Mouse (Mus musculus) neural tube, embryonic 11.5 days (tissue): ENCODE results near the gene Cenpl. TPM values are rescaled to one million over a fixed set of nuclear protein-coding genes. Genes with fewer than 3 reads are reported as not detected.

ENCODE experiments used
- ATAC-seq: fragments of 200-750 bp; cut with Nextera tagmentation; 2 replicates; pipeline ENCODE4 v1.8.0; 2017; ENCODE audit warnings: moderate number of reproducible peaks, mild to moderate bottlenecking, moderate TSS enrichment, moderate library complexity; ENCODE audit not compliant: insufficient read depth, low FRiP score, low TSS enrichment
- DNase-seq: peaks from one replicate; pipeline ENCODE4 v3.0.0-alpha.2; 2015; ENCODE audit warnings: low spot score
- H3K27ac ChIP-seq: fragments of 300-500 bp; sonication (generic); 2 replicates; pipeline ENCODE4 v1.5.1; 2014; ENCODE audit warnings: low read depth, mild to moderate bottlenecking, low read length
- H3K27me3 ChIP-seq: fragments of 300-500 bp; sonication (generic); 2 replicates; pipeline ENCODE4 v1.6.1; 2014; ENCODE audit warnings: mild to moderate bottlenecking, low read length, mixed read lengths; ENCODE audit not compliant: control insufficient read depth, insufficient read depth
- H3K36me3 ChIP-seq: fragments of 300-500 bp; sonication (generic); 2 replicates; pipeline ENCODE4 v1.6.1; 2014; ENCODE audit warnings: mild to moderate bottlenecking, low read length, moderate library complexity, mixed read lengths; ENCODE audit not compliant: control insufficient read depth, insufficient read depth
- H3K4me1 ChIP-seq: fragments of 300-500 bp; sonication (generic); 2 replicates; pipeline ENCODE4 v1.6.1; 2014; ENCODE audit warnings: low read length, mixed read lengths; ENCODE audit not compliant: control insufficient read depth, insufficient read depth
- H3K4me2 ChIP-seq: fragments of 300-500 bp; sonication (generic); 2 replicates; pipeline ENCODE4 v1.6.1; 2014; ENCODE audit warnings: low read depth, mild to moderate bottlenecking, moderate library complexity
- H3K4me3 ChIP-seq: fragments of 300-500 bp; sonication (generic); 2 replicates; pipeline ENCODE4 v1.5.1; 2014; ENCODE audit warnings: low read depth, low read length
- H3K9ac ChIP-seq: fragments of 300-500 bp; sonication (generic); 2 replicates; pipeline ENCODE4 v1.6.1; 2014; ENCODE audit warnings: mild to moderate bottlenecking, low read length
- H3K9me3 ChIP-seq: fragments of 300-500 bp; sonication (generic); 2 replicates; pipeline ENCODE4 v1.6.1; 2016; ENCODE audit warnings: low read length; ENCODE audit not compliant: control insufficient read depth
- WGBS: fragments of 180-500 bp; shearing (Covaris S2); extraction: QIAGEN DNeasy Blood & Tissue Kit; methylation state at CpG from one replicate; pipeline ENCODE4 v1.1.7; 2014; 5-methylcytosine and 5-hydroxymethylcytosine counted together
- polyA plus RNA-seq: library from polyadenylated mRNA; unstranded; fragments of >200 nt; fragmentation: Nextera tagmentation; extraction: Ambion mirVana; gene quantifications from 2 replicates; pipeline ENCODE4 v1.2.1, GENCODE M21; 2014

Cenpl gene
- polyA plus RNA-seq, 1 experiment from 2014 or later = 37.8 TPM

- under 1% methylated on average over 58 of the region's 76 CpGs for WGBS
- peaks cover 7% of the 10 kb centered on the region for H3K4me1 ChIP-seq
- ATAC-seq (peak; percentile 93), DNase-seq (peak; percentile 100)
- H3K4me2 ChIP-seq = peak within 1 kb of the TSS; percentile 68
- H3K36me3 ChIP-seq = peaks cover 6% of the 10 kb centered on the region
- H3K4me3 ChIP-seq = peak within 1 kb of the TSS; percentile 76
- H3K9me3 ChIP-seq = no peaks in the 10 kb centered on the region
- peak within 1 kb of the TSS; percentile 78 for H3K27ac ChIP-seq
- H3K27me3 ChIP-seq = no peaks in the 10 kb centered on the region
- peak within 1 kb of the TSS; percentile 91 for H3K9ac ChIP-seq
Measured at GRCm38 (mm10) chr1:161034435-161035280, 35.9 kb upstream of the Cenpl start, which contains the start of gene Zbtb37. Gene Zbtb37, minus strand, starts transcription at chr1:161034849.

GRCm38 (mm10) chr1:161035281-161035785, 35.2 kb upstream of the Cenpl start:
- H3K4me3 ChIP-seq = peak overlapping the region; percentile 76
- H3K9me3 ChIP-seq = no peaks in the 10 kb centered on the region
- peak overlapping the region; percentile 91 for H3K9ac ChIP-seq
- peak; percentile 24 for ATAC-seq
- H3K36me3 ChIP-seq = peaks cover 6% of the 10 kb centered on the region
- H3K27ac ChIP-seq = peak overlapping the region; percentile 78
- no peaks in the 10 kb centered on the region for H3K27me3 ChIP-seq
- H3K4me2 ChIP-seq = peak overlapping the region; percentile 55
- under 1% methylated on average over 14 of the region's 14 CpGs for WGBS
- peaks cover 7% of the 10 kb centered on the region for H3K4me1 ChIP-seq
- DNase-seq = peak; percentile 67

- Histone ChIP-seq H3K27me3 (no peaks in the 10 kb centered on the region), H3K36me3 (peaks cover 6% of the 10 kb centered on the region), H3K4me1 (peaks cover 7% of the 10 kb centered on the region), H3K9me3 (no peaks in the 10 kb centered on the region), H3K9ac (peak overlapping the region; percentile 91), H3K27ac (peak overlapping the region; percentile 78), H3K4me2 (peak overlapping the region; percentile 55), H3K4me3 (peak overlapping the region; percentile 76)
- no peak for ATAC-seq
- DNase-seq = no peak
- whole genome bisulfite sequencing = 0% methylated on average over 6 of the region's 6 CpGs
Measured at GRCm38 (mm10) chr1:161035786-161036404, 34.6 kb upstream of the Cenpl start.

- DNase-seq (peak; percentile 33), ATAC-seq (no peak)
- Histone ChIP-seq H3K27me3 (no peaks in the 10 kb centered on the region), H3K9me3 (no peaks in the 10 kb centered on the region), H3K9ac (peak overlapping the region; percentile 91), H3K4me1 (peaks cover 7% of the 10 kb centered on the region), H3K27ac (peak overlapping the region; percentile 78), H3K4me2 (peak overlapping the region; percentile 55), H3K36me3 (peaks cover 6% of the 10 kb centered on the region), H3K4me3 (peak overlapping the region; percentile 76)
- 0% methylated on average over 5 of the region's 5 CpGs for WGBS
Measured at GRCm38 (mm10) chr1:161036411-161036841, 34.1 kb upstream of the Cenpl start.

- peak overlapping the region; percentile 78; the same call in 1 of the 2 replicates for H3K27ac ChIP-seq
- ATAC-seq = no peak
- H3K9ac ChIP-seq = peak overlapping the region; percentile 91
- peaks cover 6% of the 10 kb centered on the region; the same call in 1 of the 2 replicates for H3K36me3 ChIP-seq
- peak overlapping the region; percentile 76 for H3K4me3 ChIP-seq
- WGBS = 2% methylated on average over 1 of the region's 1 CpGs
- H3K4me2 ChIP-seq = peak overlapping the region; percentile 55
- H3K4me1 ChIP-seq = peaks cover 7% of the 10 kb centered on the region
- no peaks in the 10 kb centered on the region for H3K27me3 ChIP-seq
- DNase-seq = no peak
- H3K9me3 ChIP-seq = no peaks in the 10 kb centered on the region
Measured at GRCm38 (mm10) chr1:161037026-161037425, 33.5 kb upstream of the Cenpl start.

- Histone ChIP-seq H3K4me1 (peaks cover 7% of the 10 kb centered on the region), H3K27me3 (no peaks in the 10 kb centered on the region), H3K9ac (peak overlapping the region; percentile 45), H3K4me2 (peak overlapping the region; percentile 55), H3K36me3 (peaks cover 6% of the 10 kb centered on the region; the same call in 1 of the 2 replicates), H3K9me3 (no peaks in the 10 kb centered on the region), H3K27ac (peak overlapping the region; percentile 42; the same call in 1 of the 2 replicates), H3K4me3 (peak overlapping the region; percentile 29)
- no peak for ATAC-seq
- WGBS = 22% methylated on average over 3 of the region's 3 CpGs
- no peak for DNase-seq
Measured at GRCm38 (mm10) chr1:161037599-161037998, 32.9 kb upstream of the Cenpl start.

- Histone ChIP-seq H3K27me3 (no peaks in the 10 kb centered on the region), H3K4me3 (peak overlapping the region; percentile 29; the same call in 1 of the 2 replicates), H3K4me2 (peak overlapping the region; percentile 55), H3K36me3 (peaks cover 6% of the 10 kb centered on the region; the same call in 1 of the 2 replicates), H3K9ac (no peak overlapping the region), H3K27ac (no peak overlapping the region), H3K4me1 (peaks cover 7% of the 10 kb centered on the region), H3K9me3 (no peaks in the 10 kb centered on the region)
- DNase-seq (no peak), ATAC-seq (no peak)
- 40% methylated on average over 3 of the region's 3 CpGs for WGBS
Measured at GRCm38 (mm10) chr1:161038004-161038403, 32.5 kb upstream of the Cenpl start.

GRCm38 (mm10) chr1:161038968-161039721, 31.4 kb upstream of the Cenpl start:
- Histone ChIP-seq H3K27ac (no peak overlapping the region), H3K9me3 (no peaks in the 10 kb centered on the region), H3K4me3 (no peak overlapping the region), H3K36me3 (peaks cover 6% of the 10 kb centered on the region; the same call in 1 of the 2 replicates), H3K9ac (no peak overlapping the region), H3K4me2 (no peak overlapping the region), H3K27me3 (no peaks in the 10 kb centered on the region), H3K4me1 (peaks cover 4% of the 10 kb centered on the region)
- ATAC-seq = peak; percentile 0; the same call in 1 of the 2 replicates
- peak; percentile 39 for DNase-seq
- WGBS = 9% methylated on average over 3 of the region's 3 CpGs
